Mouse (Mus musculus) kidney, adult 2 months (tissue): ENCODE data around the gene Shprh. TPM values are rescaled to one million over a fixed set of nuclear protein-coding genes. Genes with fewer than 3 reads are reported as not detected.
"Not testable (repeated sequence)": the region's sequence is repeated elsewhere in the genome, so short reads cannot be mapped to it uniquely, and the experiment has no call there.

ENCODE experiments used
- DNase-seq: peaks from one replicate; pipeline ENCODE4 v3.0.0; 2021
- H3K27ac ChIP-seq: fragments of 200-500 bp; 2 replicates; pipeline ENCODE4 v1.5.1; 2012; ENCODE audit warnings: low read depth, low read length, control low read depth, inconsistent platforms; ENCODE audit not compliant: insufficient read depth
- H3K27me3 ChIP-seq: fragments of 200-500 bp; replicated peaks from 2 replicates; pipeline ENCODE4 v1.6.1; 2012; ENCODE audit warnings: mild to moderate bottlenecking, moderate library complexity, low read length, inconsistent platforms; ENCODE audit not compliant: control insufficient read depth, insufficient read depth
- H3K36me3 ChIP-seq: fragments of 200-500 bp; 2 replicates; pipeline ENCODE4 v1.6.1; 2012; ENCODE audit warnings: mild to moderate bottlenecking, moderate library complexity, low read length, inconsistent platforms; ENCODE audit not compliant: control insufficient read depth, insufficient read depth
- H3K4me1 ChIP-seq: fragments of 200-500 bp; 2 replicates; pipeline ENCODE4 v1.6.1; 2011; ENCODE audit warnings: low read length; ENCODE audit not compliant: control insufficient read depth, insufficient read depth
- H3K4me3 ChIP-seq: fragments of 200-500 bp; 2 replicates; pipeline ENCODE4 v1.5.1; 2011; ENCODE audit warnings: mild to moderate bottlenecking, low read depth, low read length, control low read depth; ENCODE audit not compliant: insufficient read depth
- CTCF ChIP-seq: fragments of 200-500 bp; conservative IDR thresholded peaks from 2 replicates; pipeline ENCODE4 v1.5.1; 2011; ENCODE audit warnings: low read depth, mild to moderate bottlenecking, control low read depth, low read length, moderate library complexity, mixed read lengths; ENCODE audit not compliant: insufficient read depth, insufficient read length
- POLR2A ChIP-seq: fragments of 200-500 bp; IDR thresholded peaks from one replicate; pipeline ENCODE4 v1.6.1; 2011; ENCODE audit warnings: low read depth, low read length, control low read depth
- WGBS: fragments of 180-500 bp; shearing (Covaris S2); methylation state at CpG from one replicate; pipeline ENCODE4 v1.1.7; 2018; 5-methylcytosine and 5-hydroxymethylcytosine counted together
- polyA plus RNA-seq: library from polyadenylated mRNA; depleted of rRNA; stranded (reverse); fragments of >200 nt; gene quantifications from 2 replicates; pipeline ENCODE4 v1.2.3, GENCODE M21; 2012

Shprh gene
- polyA plus RNA-seq, 1 experiment = 2.7 TPM

DNA sequence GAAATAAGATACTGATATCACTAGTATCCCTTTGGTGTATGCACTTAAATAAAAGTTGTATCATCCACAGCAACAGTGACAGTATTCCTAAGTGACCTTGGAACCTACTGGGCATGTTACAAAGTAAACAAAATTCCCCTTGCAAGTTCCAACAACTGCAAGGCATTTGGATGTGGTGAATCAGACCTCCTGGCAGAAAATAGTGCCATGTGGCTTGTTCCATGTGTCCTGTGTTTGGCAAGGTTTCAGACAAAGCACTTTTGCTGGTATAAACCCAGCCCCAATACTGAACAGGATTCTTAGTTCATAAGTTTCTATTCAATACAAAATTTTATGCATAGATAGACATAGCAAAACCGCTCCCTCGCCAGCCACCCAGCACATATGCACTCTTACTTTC, 49.1 kb downstream of the Shprh start:
- Histone ChIP-seq H3K36me3 (peaks cover 8% of the 10 kb centered on the region), H3K4me1 (no peaks in the 10 kb centered on the region), H3K4me3 (no peak overlapping the region), H3K27me3 (no peaks in the 10 kb centered on the region), H3K27ac (no peak overlapping the region)
- DNase-seq = peak; percentile 16
- no peak for TF ChIP-seq CTCF
- no peak for TF ChIP-seq POLR2A
- WGBS = 96% methylated on average over 2 of the region's 2 CpGs

DNA sequence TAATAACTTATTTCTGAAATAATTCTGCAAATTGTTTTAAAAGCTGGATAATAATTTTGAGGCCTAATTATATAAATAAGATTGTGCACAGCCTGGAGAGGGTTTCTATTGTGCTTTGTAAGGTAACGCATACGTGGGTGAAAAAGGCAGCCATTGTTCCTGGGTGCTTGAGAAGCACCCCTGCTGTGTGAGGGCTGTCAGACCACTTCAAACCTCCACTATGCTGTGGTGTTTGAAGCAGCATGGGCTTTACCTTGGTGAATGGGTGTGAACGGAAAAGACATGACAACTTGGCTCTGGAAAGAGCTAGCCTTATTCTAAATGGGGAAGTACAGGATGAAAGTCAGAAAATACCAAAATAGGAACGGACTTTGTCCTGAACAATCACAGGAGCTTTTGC, 50.8 kb downstream of the Shprh start:
- Histone ChIP-seq H3K27me3 (no peaks in the 10 kb centered on the region), H3K4me3 (no peak overlapping the region), H3K4me1 (no peaks in the 10 kb centered on the region), H3K36me3 (peaks cover 7% of the 10 kb centered on the region; the same call in 1 of the 2 replicates), H3K27ac (no peak overlapping the region)
- no peak for TF ChIP-seq CTCF
- TF ChIP-seq POLR2A = no peak
- DNase-seq = no peak
- 77% methylated on average over 4 of the region's 4 CpGs for WGBS

DNA sequence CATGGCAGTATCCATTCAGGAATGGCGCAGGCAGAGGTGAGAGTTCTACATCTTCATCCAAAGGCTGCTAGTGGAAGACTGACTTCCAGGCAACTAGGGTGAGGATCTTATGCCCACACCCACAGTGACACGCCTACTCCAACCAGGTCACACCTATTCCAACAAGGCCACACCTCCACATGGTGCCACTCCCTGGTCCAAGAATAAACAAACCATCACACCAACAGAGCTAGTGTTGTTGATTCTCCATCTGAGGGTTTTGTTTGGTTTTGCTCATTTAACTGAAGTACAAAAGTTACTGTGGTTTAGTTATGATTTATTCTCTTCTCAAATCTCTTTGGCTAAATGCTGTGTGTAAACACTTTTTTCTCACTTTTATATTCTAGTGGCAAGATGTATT, 56.7 kb downstream of the Shprh start:
- not testable (repeated sequence) for H3K27ac ChIP-seq, H3K4me1 ChIP-seq, H3K4me3 ChIP-seq, H3K27me3 ChIP-seq, DNase-seq
- 96% methylated on average over 2 of the region's 2 CpGs for WGBS
- peaks cover 11% of the 10 kb centered on the region for H3K36me3 ChIP-seq

DNA sequence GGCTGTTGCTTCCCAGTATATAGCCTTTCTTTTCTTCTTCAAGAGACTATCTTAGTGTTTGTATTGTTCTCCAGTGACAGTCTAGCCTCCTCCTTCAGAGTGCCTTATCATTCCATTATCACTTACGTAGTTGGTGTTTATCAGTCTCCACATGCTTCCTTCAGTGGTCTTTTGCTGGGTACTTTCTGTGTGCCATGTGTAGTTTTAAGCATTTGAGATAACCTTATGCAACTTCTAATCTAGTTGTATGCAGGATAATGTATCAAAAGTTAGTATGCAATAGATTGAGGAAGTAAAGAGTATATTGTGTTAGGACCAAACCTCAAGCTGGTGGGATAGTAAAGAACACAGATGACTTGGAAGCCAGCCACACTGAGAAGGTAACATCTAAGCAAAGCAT, 59.4 kb downstream of the Shprh start:
- no peak for DNase-seq
- no peaks in the 10 kb centered on the region for H3K4me1 ChIP-seq
- H3K27ac ChIP-seq = no peak overlapping the region
- H3K4me3 ChIP-seq = no peak overlapping the region
- WGBS = 100% methylated on average over 1 of the region's 1 CpGs
- peaks cover 11% of the 10 kb centered on the region for H3K36me3 ChIP-seq
- H3K27me3 ChIP-seq = no peaks in the 10 kb centered on the region
- no peak for TF ChIP-seq POLR2A
- TF ChIP-seq CTCF = no peak

DNA sequence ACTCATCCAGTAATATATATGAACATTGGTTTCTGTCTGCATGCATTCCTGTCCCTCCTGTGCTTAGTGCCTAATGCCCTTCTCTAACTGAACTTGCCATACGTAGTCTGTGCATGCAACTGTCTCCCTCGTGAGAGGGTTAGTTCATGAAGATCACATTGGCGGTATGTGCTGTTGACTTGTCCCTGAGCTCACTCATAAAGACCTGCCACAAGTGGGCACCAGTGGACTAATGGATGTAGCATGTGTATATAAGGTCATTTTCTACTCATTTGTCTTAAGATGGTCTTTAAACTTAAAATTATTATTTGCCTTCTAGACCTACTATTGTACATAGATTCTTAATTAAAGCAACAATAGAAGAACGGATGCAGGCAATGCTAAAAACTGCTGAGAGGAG, 62.8 kb downstream of the Shprh start:
- H3K27me3 ChIP-seq = no peaks in the 10 kb centered on the region
- H3K27ac ChIP-seq = no peak overlapping the region
- peak; percentile 28 for DNase-seq
- H3K4me1 ChIP-seq = no peaks in the 10 kb centered on the region
- no peak overlapping the region for H3K4me3 ChIP-seq
- TF ChIP-seq POLR2A (no peak), CTCF (peak; percentile 41; the same call in 1 of the 2 replicates)
- peaks cover 8% of the 10 kb centered on the region for H3K36me3 ChIP-seq
- WGBS = 76% methylated on average over 4 of the region's 4 CpGs

DNA sequence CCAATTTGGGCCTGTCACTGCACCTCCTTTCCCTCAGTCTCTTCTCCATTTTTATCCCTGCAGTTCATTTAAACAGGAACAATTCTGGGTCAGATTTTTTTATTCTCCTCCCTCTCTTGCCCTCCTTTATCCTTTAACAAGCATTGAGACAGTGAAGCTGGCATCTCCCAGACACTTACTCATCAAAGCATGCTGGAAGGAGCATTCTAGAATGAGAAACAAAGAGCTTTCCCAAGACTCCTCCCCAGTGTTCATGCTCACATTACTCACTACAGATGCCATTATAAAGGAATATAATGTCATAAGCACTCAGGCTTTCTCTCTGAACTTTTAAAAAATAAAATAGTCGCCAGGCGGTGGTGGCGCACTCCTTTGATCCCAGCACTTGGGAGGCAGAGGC, 77.2 kb downstream of the Shprh start:
- no peak overlapping the region for H3K4me3 ChIP-seq
- WGBS = 97% methylated on average over 3 of the region's 3 CpGs
- no peaks in the 10 kb centered on the region; the same call in 1 of the 2 replicates for H3K27me3 ChIP-seq
- H3K36me3 ChIP-seq = no peaks in the 10 kb centered on the region
- TF ChIP-seq CTCF (no peak), POLR2A (no peak)
- H3K4me1 ChIP-seq = no peaks in the 10 kb centered on the region
- DNase-seq = no peak
- no peak overlapping the region for H3K27ac ChIP-seq

DNA sequence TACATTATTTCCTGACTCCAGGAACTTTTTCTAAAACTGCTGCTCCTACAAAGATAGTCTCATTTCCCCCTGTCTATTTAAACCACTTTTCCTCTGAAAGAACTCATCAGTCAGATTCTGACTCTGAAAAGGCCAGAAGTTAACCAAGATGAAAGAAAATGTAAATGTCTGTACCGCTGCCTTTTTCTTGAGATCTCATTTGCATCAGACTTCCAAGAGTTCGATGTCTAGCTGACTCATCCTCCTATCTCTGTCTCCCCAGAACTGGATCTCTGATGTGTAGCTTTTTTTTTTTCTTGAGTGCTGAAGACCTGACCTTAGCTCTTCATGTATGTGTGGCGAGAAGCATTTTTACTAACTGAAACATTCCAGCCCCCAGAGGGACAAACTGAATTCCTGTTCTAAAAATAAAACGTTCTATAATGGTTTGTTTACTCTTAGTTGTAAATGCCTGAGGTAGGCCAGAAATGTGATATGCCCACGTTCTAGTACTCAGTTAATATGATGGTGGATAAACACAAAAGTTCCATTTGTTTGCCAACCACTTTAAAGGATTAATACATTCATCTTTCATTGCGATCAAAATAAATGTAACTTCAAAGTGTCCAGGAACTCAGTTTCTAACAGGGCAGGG, 80.4 kb downstream of the Shprh start:
- Histone ChIP-seq H3K27ac (no peak overlapping the region), H3K36me3 (no peaks in the 10 kb centered on the region), H3K4me1 (no peaks in the 10 kb centered on the region), H3K27me3 (no peaks in the 10 kb centered on the region; the same call in 1 of the 2 replicates), H3K4me3 (no peak overlapping the region)
- 44% methylated on average over 6 of the region's 6 CpGs for WGBS
- no peak for DNase-seq
- no peak for TF ChIP-seq CTCF
- TF ChIP-seq POLR2A = no peak

DNA sequence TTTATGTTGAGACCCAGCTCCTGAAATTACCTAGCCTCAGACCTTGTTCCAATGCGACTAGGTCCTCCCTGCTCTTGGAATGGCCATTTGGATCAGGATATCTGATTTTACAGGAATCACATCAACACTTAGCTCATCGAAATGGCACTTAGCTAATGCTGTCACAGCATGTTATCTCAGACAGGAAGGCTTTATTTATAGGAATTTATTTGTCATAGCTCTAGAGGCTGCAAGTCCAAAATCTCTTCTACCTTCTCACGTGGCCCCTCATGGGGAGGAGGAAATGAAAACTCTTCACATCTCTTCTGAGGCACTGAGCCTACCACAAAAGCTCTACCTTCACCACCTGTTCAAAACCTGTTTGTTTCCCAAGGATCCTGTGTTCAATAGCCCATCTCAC, 84.0 kb downstream of the Shprh start:
- WGBS = 75% methylated on average over 3 of the region's 3 CpGs
- no peak for TF ChIP-seq POLR2A
- TF ChIP-seq CTCF = no peak
- no peaks in the 10 kb centered on the region for H3K36me3 ChIP-seq

DNA sequence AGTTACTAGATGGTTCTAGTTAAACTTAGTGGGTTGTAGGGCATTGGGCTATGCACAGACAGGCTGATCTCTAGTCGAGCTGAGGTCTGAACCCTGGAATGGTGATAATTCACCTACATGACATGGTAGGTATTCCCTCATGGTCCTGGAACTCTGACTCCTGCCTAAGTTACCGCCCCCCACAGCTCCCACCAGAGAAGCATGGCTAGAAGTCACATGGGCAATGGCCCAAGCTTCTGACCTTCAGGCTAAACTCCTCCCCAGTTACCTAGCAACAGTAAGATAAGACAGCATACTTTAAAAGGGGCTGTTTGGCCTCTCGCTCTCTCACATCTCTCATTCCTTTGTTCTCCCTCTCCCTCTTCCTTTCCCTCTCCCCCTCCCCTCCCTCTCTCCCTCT, 93.8 kb downstream of the Shprh start:
- DNase-seq, H3K36me3 ChIP-seq: not testable (repeated sequence)
- 57% methylated on average over 3 of the region's 3 CpGs for WGBS

More for the DNA sequence above, 84.0 kb downstream of the Shprh start:
- Histone ChIP-seq H3K4me1 (no peaks in the 10 kb centered on the region), H3K4me3 (no peak overlapping the region), H3K27me3 (no peaks in the 10 kb centered on the region; the same call in 1 of the 2 replicates), H3K27ac (no peak overlapping the region)
- DNase-seq = no peak

More for the DNA sequence above, 93.8 kb downstream of the Shprh start:
- not testable (repeated sequence) for H3K27ac ChIP-seq, H3K4me3 ChIP-seq, H3K27me3 ChIP-seq, H3K4me1 ChIP-seq
